Mouse (Mus musculus) activated CD4-positive, CD25-positive, alpha-beta regulatory T cell, adult 4 months (primary cell): ENCODE measurements around the gene Mms19. TPM values are rescaled to one million over a fixed set of nuclear protein-coding genes. Genes with fewer than 3 reads are reported as not detected.

ENCODE experiments used
- ATAC-seq: one replicate; pipeline ENCODE4 v1.8.0; 2017
- polyA plus RNA-seq, 2 experiments: library from polyadenylated mRNA; unstranded; fragments of 100-300 nt; shearing (Covaris generic); gene quantifications; one replicate each; pipeline ENCODE4 v1.2.1; 2017

The Mms19 gene
- polyA plus RNA-seq, 2 experiments from 2014 or later: 63.7 to 75.3 TPM

GRCm38 (mm10) chr19:41998770-41999548 lies 18.0 kb upstream of the Mms19 start:
- ATAC-seq: no peak

- no peak for ATAC-seq
Observed at GRCm38 (mm10) chr19:41997090-41997489, 16.1 kb upstream of the Mms19 start.

GRCm38 (mm10) chr19:41995483-41995882 lies 14.5 kb upstream of the Mms19 start:
- no peak for ATAC-seq

- ATAC-seq: no peak
Observed at GRCm38 (mm10) chr19:41994023-41994422, 13.1 kb upstream of the Mms19 start.

- ATAC-seq: no peak
Observed at GRCm38 (mm10) chr19:41993484-41993883, 12.5 kb upstream of the Mms19 start.

- no peak for ATAC-seq
Observed at GRCm38 (mm10) chr19:41992971-41993370, 12.0 kb upstream of the Mms19 start.

GRCm38 (mm10) chr19:41991926-41992477 lies 11.0 kb upstream of the Mms19 start:
- ATAC-seq: no peak

GRCm38 (mm10) chr19:41989810-41990209 lies 8.9 kb upstream of the Mms19 start:
- ATAC-seq: no peak

GRCm38 (mm10) chr19:41987206-41987605 lies 6.2 kb upstream of the Mms19 start:
- no peak for ATAC-seq

GRCm38 (mm10) chr19:41985994-41986393 lies 5.0 kb upstream of the Mms19 start:
- ATAC-seq: no peak

- no peak for ATAC-seq
Observed at GRCm38 (mm10) chr19:41982791-41983150, 1.8 kb upstream of the Mms19 start.

GRCm38 (mm10) chr19:41981931-41982790 lies 1.2 kb upstream of the Mms19 start:
- no peak for ATAC-seq

- peak; percentile 3 for ATAC-seq
Observed at GRCm38 (mm10) chr19:41981595-41981927, 604 bp upstream of the Mms19 start, which contains the start of gene Ubtd1. Gene Ubtd1, plus strand, starts transcription at chr19:41981763.

- peak; percentile 26 for ATAC-seq
Observed at GRCm38 (mm10) chr19:41980422-41980818, 537 bp downstream of the Mms19 start.

- no peak for ATAC-seq
Observed at GRCm38 (mm10) chr19:41973891-41974794, 6.8 kb downstream of the Mms19 start.

GRCm38 (mm10) chr19:41969618-41970017 lies 11.3 kb downstream of the Mms19 start:
- ATAC-seq: peak; percentile 76

- ATAC-seq: no peak
Observed at GRCm38 (mm10) chr19:41953574-41953973, 27.4 kb downstream of the Mms19 start.

GRCm38 (mm10) chr19:41952287-41952686 lies 28.7 kb downstream of the Mms19 start:
- ATAC-seq: no peak

- no peak for ATAC-seq
Observed at GRCm38 (mm10) chr19:41943841-41944240, 37.1 kb downstream of the Mms19 start.

- no peak for ATAC-seq
Observed at GRCm38 (mm10) chr19:41938539-41938938, 42.4 kb downstream of the Mms19 start.

- ATAC-seq: no peak
Observed at GRCm38 (mm10) chr19:41935921-41936320, 45.0 kb downstream of the Mms19 start.

GRCm38 (mm10) chr19:41934124-41934523 lies 46.8 kb downstream of the Mms19 start:
- ATAC-seq: no peak
